Mouse (Mus musculus) lung, postnatal 0 days (tissue): Measurements from ENCODE around the gene Hectd2.

Source experiments
- CTCF ChIP-seq: IDR thresholded peaks from 2 replicates; pipeline ENCODE4 v1.5.1; 2016; ENCODE audit warnings: antibody characterized with exemption, mild to moderate bottlenecking
- EP300 ChIP-seq: IDR thresholded peaks from 2 replicates; pipeline ENCODE4 v1.6.1; 2016; ENCODE audit warnings: antibody characterized with exemption, mild to moderate bottlenecking, control low read depth

GRCm38 (mm10) chr19:36637948-36638587, 83.6 kb downstream of the Hectd2 start:
- no peak for TF ChIP-seq EP300
- TF ChIP-seq CTCF = no peak
